Mouse (Mus musculus) fat pad, adult 2 months (tissue): ENCODE measurements around the gene Chrna1.

Source experiments
- DNase-seq: peaks from one replicate; pipeline ENCODE4 v3.0.0-alpha.2; 2011; ENCODE audit warnings: low read depth, low spot score; ENCODE audit errors: extremely low read depth

The Chrna1 gene

GRCm38 (mm10) chr2:73592231-73593100 lies 12.3 kb upstream of the Chrna1 start:
- DNase-seq = no peak

DNA sequence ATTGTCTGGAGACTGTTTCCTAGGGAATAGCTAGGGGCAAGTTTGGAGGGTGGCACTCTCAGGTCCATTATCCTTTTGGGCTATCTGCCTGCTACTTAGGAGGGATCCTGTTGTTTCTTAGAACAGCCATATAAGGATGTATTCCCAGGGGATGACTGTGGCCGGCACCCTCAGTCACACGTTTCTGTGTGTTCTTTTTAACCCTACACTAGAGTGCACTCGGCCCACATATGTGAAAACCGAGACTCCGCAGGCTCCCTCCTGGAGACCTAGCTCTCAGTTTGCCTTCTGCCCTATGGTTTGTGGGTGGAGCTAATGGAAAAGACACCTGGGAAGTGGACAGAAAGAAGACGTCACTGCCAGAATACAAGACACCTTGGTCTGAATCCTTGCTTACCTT lies 11.1 kb upstream of the Chrna1 start:
- DNase-seq = no peak

DNA sequence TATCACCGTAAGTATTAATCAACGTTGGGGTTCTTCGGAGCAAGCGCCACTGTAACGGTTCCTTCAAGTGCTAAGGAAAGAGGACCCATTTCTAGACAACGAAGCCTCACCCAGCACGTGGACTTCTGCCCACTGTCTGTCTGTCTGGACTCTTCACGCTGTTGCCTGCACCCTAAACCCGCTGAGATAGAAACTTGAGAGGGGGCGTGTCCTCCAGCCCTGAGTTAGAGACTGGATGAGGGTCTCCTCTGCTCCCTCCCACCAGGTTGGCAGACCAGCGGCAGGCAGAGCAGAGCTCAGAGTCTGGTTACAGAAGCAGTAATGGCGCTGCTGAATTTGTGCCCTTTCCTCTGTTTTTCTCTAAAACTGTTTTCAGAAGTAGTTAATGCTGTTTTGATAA lies 10.0 kb upstream of the Chrna1 start:
- DNase-seq = no peak

DNA sequence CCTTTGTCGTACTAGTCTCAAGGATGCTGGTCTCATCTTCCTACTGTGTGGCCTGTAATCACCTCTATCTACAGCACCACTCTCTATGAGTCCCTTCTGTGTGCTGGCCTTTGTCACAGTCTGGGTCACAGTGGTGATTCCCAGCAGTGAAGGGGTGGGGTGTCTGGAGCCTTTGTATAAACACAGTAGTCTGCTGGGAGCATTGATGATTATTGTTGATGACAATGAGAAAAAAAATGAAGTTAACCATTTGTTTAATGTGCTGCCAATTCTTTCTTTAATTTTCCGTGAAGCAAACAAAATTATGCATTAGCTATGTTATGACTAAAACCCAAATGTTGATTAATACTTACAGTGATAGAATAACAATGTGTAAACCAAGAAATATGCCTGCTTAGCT lies 8.8 kb upstream of the Chrna1 start:
- DNase-seq = no peak

DNA sequence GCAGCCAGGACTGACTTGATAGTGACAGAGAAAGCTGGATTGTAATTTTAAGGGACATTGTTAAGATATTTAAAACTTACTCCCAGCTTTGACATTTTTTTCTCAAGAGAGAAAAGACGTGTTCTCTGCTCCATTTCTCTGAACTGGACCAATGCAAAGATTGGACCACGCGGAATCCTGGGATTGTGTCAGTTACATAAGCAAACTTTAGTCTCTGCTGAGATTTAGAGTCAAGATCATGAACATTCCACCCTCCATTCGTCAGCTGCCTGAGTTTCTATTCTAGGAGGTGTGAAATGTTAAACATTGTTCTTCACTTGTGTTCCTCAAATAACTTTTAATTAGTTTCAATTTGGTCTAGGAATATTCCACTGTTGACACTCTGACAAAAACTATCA lies 7.0 kb upstream of the Chrna1 start:
- DNase-seq = no peak

GRCm38 (mm10) chr2:73586392-73587108 lies 6.4 kb upstream of the Chrna1 start:
- DNase-seq = no peak

- DNase-seq = no peak
These were observed 5.3 kb upstream of the Chrna1 start for GRCm38 (mm10) chr2:73585347-73585831.

GRCm38 (mm10) chr2:73584645-73585346 lies 4.7 kb upstream of the Chrna1 start:
- no peak for DNase-seq

DNA sequence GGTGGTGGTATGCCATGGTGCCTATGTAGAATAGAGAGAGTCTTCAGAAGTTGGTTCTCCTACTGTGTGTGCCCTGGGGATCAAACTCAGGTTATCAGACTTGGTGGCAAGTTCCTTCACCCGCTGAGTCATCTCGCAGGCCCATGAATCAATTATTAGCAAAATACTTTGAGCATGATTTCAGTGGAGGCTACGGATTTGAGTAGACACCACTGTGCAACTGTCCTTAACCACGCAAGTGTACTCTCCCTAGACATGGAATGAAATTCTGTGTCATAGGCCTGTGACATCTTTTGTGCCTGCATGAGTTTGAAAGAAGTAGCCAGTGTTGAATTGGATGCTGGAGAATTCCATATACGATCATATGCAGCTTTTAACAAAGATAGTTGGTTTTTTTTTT lies 582 bp upstream of the Chrna1 start:
- no peak for DNase-seq

- DNase-seq = no peak
These were observed 970 bp downstream of the Chrna1 start for GRCm38 (mm10) chr2:73579168-73579567.

DNA sequence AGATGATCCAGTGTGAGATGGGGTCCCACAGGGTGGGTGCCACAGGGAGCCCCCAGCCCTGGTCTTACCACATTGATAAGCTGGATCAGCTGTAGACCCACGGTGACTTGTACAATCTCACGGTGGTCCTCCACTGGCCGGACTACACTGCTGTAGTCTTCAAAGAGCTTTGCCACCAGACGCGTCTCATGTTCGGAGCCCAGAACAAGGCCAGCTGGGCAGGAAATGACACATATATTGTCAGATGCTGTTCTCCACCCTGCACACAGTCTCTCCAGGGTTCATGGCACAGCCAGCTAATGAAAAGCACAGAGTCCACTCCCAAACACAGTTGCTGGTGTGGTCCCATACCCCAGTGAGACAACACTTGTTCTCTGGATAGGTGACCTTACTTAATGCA lies 5.7 kb downstream of the Chrna1 start:
- DNase-seq = no peak

DNA sequence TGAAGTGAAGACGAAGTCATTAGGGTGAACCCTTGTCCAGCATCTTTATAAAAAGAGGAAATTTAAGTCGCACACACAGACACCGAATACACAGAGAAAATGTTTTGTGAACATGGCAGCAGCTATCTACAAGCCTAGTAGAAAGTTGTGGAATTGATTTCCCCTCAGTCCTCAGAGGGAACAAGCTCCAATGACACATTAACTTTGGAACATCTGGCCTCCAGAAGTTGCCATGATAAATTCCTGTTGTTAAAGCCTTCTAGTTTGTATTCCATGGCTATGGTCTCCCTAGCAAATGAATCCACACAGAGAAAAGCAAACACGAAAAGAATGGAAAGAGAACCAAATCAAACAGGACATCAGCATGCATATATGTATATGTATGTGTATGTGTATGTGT lies 6.6 kb downstream of the Chrna1 start:
- DNase-seq = no peak

- DNase-seq = no peak
These were observed 7.4 kb downstream of the Chrna1 start for GRCm38 (mm10) chr2:73572539-73573372.

DNA sequence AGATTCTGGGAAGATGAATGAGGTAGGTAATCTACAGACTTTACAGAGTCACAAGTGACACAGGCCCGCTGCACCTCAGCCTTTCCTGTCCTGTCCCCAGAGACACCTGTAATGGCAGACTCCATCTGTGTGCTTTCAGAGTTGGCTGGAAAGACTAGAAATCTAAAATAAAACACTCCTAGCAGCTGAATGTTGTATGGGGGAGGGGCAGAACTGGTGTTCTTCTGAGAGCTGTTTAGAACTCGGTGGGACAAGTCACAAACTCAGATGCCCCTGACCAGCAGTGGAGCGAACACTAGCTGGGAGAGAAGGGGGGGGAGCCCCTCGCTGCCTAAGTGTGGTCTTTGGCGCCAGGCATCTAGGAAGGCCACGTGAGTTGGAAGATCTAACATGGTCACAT lies 8.2 kb downstream of the Chrna1 start:
- no peak for DNase-seq

DNA sequence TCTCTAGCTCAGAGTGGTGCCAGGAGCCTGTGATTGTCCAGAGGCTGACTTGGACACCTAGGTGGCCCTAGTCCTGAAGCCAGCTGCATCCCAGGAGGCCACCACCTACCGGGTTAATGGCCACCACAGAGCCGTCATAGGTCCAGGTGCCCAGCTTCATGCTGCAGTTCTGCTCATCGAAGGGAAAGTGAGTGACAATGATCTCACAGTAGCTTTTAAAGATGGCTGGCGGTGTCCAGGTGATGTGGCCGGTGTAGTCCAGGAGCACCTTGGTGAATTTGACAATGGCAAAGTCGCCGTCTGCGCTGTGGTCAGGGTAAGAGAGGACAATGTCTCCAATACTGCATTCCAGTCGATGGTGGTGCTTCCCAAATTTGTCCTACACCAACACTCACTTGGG lies 8.8 kb downstream of the Chrna1 start:
- DNase-seq = no peak

GRCm38 (mm10) chr2:73566989-73567605 lies 13.0 kb downstream of the Chrna1 start:
- no peak for DNase-seq

DNA sequence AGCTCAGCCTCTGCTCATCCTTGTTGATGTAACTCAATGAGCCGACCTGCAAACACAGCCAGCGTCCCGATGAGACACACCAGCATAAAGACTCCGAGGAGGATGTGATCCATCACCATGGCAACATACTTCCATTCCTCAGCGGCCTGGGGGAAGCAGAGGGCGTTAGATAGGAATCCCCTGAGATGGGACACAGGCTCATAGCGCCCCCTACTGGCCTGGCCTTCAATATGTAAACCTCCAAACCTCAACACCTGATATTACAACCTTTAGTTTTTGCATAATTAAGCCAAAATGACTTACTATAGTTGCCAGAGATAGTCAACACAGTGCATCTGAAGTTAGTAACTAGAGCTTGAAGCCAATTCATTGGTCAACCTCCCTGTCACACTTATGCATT lies 14.0 kb downstream of the Chrna1 start:
- no peak for DNase-seq

DNA sequence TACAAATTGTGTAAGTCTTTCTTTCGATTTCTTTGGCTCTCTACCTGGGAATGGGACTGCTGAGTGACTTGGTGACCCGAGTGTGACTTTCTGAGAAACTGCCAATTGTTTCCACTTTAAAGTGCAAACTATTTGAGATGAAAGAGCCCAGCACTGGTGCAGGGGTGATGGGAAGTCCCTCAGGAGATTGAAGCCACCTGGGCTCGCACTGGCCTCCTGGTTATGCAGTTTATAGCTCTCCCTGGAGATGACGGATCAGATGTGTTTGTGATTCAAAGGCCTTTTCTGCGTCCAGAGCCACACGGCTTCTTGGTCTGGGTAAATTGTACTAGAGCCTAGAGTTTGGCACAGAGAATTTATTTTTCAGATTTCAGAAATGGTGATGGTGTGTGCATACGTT lies 16.4 kb downstream of the Chrna1 start:
- no peak for DNase-seq

- no peak for DNase-seq
These were observed 17.5 kb downstream of the Chrna1 start for GRCm38 (mm10) chr2:73562656-73563055.

DNA sequence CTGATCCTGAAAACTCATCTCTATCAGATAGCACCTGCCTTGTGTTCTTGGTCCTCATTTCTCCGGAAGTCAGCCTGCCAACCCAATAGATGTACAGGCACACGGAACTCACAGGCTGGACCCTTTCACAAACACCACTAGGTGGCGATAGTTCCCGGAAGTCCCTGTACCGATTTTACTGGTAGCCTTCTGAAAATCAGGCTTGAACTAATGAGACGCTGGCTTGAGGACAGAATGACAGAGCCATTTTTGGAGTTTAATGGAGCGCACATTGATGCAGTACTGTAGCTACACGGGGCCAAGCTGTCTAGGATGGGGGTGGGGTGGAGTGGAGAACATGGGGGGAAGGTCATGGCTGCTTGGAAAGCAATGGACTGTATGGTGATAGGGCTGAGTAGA lies 18.5 kb downstream of the Chrna1 start:
- DNase-seq = no peak
